1 mouse cellular context compared by ENCODE assay signal in the genomic region with DNA sequence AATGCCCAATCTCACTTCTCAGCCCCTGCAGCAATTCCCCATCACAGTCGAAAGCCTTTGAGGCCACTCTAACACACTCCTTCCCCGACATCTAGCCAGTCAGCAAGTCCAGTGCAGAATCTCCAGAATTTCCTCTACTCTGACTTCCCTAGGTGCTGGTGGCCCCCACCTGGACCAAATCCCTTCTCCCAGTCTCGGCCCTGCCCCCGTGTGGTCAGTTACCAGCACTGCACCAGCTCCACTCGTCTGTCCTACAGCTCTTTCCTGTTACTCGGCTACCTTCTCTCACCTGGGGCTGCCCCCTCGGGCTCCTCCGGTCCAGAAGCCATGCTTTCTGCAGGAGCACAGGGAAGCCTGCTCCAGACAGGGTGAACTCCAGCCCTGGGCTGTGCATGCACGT.
A peak's percentile ranks its signal among the peaks of the same experiment; 100 is the strongest.
TF ChIP-seq lines count a peak whose summit lies in the region.

No protein-coding gene starts in this region.

TF ChIP-seq in CH12.LX, 34 proteins besides CTCF, POLR2A, EP300 and RAD21 (continued from another document):
- no peak for TF ChIP-seq ZKSCAN1 (IDR thresholded peaks at IDR 0.05; ENCODE audit: borderline replicate concordance, low read depth, low read length)
- TF ChIP-seq ELF1 (IDR thresholded peaks at IDR 0.05; ENCODE audit: low read depth, low read length), result no peak
- TF ChIP-seq IRF4 (IDR thresholded peaks at IDR 0.05; ENCODE audit: low read depth, low read length), result peak; percentile 54; the same call in 1 of the 2 replicates
- no peak for TF ChIP-seq NELFE (IDR thresholded peaks at IDR 0.05; ENCODE audit: low read depth, low read length)
- no peak for TF ChIP-seq MEF2A (IDR thresholded peaks at IDR 0.05; ENCODE audit: borderline replicate concordance, low read depth, low read length)
- no peak for TF ChIP-seq USF1 (IDR thresholded peaks at IDR 0.05; ENCODE audit: low read depth, low read length)
- no peak for TF ChIP-seq HCFC1 (IDR thresholded peaks at IDR 0.05; ENCODE audit: low read depth, low read length)
- TF ChIP-seq ZNF384 (IDR thresholded peaks at IDR 0.05; ENCODE audit: low read depth, low read length), result no peak
- TF ChIP-seq NRF1 (IDR thresholded peaks at IDR 0.05; ENCODE audit: low read depth, low read length), result no peak
- no peak for TF ChIP-seq JUND (conservative IDR thresholded peaks at IDR 0.05; ENCODE audit: low read depth, low read length)
